Mouse (Mus musculus) ES-Bruce4 (cell line): ENCODE data around the gene Hemk1.

Source experiments
- CTCF ChIP-seq: IDR thresholded peaks from one replicate; pipeline ENCODE4 v1.8.1; 2011; ENCODE audit warnings: low read depth, low read length
- EP300 ChIP-seq: IDR thresholded peaks from 2 replicates; pipeline ENCODE4 v1.6.1; 2011; ENCODE audit warnings: low read depth, low read length; ENCODE audit not compliant: insufficient read depth
- POLR2A ChIP-seq: IDR thresholded peaks from one replicate; pipeline ENCODE4 v1.8.1; 2011; ENCODE audit warnings: low read length; ENCODE audit not compliant: insufficient read depth

DNA sequence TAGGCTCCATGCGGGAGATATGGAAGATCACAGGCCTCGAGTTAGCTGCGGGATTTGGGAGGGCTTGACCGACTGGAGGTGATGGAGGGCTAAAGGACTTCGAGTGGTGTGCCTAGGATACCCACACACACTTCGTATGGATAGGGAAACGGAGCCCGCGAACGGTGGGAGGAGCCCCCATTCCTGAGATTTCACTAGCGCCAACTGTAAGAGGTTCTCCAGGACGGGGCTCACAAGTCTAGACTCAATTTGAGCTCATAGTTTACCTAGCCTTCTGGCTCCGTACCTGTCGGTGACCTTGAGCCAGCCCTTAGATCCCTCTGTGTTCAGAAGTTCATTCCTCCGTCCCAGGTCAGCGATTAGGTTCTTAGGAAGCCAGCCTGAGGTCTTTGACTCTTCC lies 41.1 kb downstream of the Hemk1 start:
- TF ChIP-seq CTCF (no peak), POLR2A (no peak), EP300 (no peak)
